Mouse (Mus musculus) bone marrow, adult 2 months (tissue): ENCODE data around the gene Fam186a.
"Not testable (repeated sequence)": the region's sequence is repeated elsewhere in the genome, so short reads cannot be mapped to it uniquely, and the experiment has no call there.

Experiments
- CTCF ChIP-seq: fragments of 200-500 bp; IDR thresholded peaks from 2 replicates; pipeline ENCODE4 v1.5.1; 2011; ENCODE audit warnings: low read length, control low read depth; ENCODE audit not compliant: control insufficient read depth, insufficient read depth
- POLR2A ChIP-seq: fragments of 200-500 bp; IDR thresholded peaks from 2 replicates; pipeline ENCODE4 v1.6.1; 2011; ENCODE audit warnings: low read depth, mild to moderate bottlenecking, control low read depth, low read length, borderline replicate concordance; ENCODE audit not compliant: control insufficient read depth

- TF ChIP-seq CTCF, POLR2A: not testable (repeated sequence)
Measured at GRCm38 (mm10) chr15:99887130-99887529, 79.7 kb downstream of the Fam186a start.
